Mouse (Mus musculus): ENCODE results near the gene Rspry1. TPM values are rescaled to one million over a fixed set of nuclear protein-coding genes. Genes with fewer than 3 reads are reported as not detected.

The Rspry1 gene
- polyA plus RNA-seq, 1 experiment from 2014 or later: 50.2 TPM

DNA sequence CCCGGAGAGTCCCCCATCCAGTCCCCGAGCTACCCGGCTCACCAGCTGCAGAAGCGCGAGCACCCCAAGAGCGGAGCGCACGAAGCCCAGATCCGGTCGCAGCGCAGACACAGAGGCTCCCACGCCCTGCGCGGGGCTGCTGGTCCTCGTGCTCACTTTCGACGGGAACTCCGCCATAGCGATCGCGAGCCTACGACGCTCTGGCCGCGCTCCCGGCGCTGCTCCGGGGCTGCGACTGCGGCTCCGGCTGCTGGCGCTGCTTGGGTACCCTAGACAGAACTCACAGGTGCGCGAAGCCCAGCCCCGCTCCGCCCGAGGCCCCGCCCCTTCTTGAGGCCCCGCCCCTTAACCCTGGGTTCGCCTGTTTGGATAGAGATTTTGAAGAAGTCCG is 94.3 kb downstream of the Rspry1 start, which contains the start of gene Pllp:
Gene Pllp (minus strand): TSS at position 285 of the 391 bp plus-strand sequence.
- Histone ChIP-seq H3K36me3 (no peaks in the 10 kb centered on the region), H3K4me3 (replicated peaks) (peak within 1 kb of the TSS; percentile 45), H3K9ac (replicated peaks) (0 out of 2 replicates have a peak within 1 kb of the TSS, but pooled peaks have one; percentile 5), H3K27ac (replicated peaks) (no peak within 1 kb of the TSS), H3K4me1 (peaks cover 25% of the 10 kb centered on the region), H3K27me3 (replicated peaks) (peaks cover 59% of the 10 kb centered on the region), H3K4me2 (peak within 1 kb of the TSS; percentile 61), H3K9me3 (replicated peaks) (no peaks in the 10 kb centered on the region)
- ATAC-seq (ENCODE audit: low FRiP score): peak; percentile 80
- WGBS: under 1% methylated on average over 41 of the region's 41 CpGs

- peaks cover 25% of the 10 kb centered on the region for H3K4me1 ChIP-seq
- H3K36me3 ChIP-seq: no peaks in the 10 kb centered on the region
- H3K9me3 ChIP-seq (replicated peaks): no peaks in the 10 kb centered on the region
- peak overlapping the region; percentile 45 for H3K4me3 ChIP-seq (replicated peaks)
- H3K27me3 ChIP-seq (replicated peaks): peaks cover 59% of the 10 kb centered on the region
- WGBS: 43% methylated on average over 3 of the region's 3 CpGs
- no peak overlapping the region for H3K27ac ChIP-seq (replicated peaks)
- ATAC-seq (ENCODE audit: low FRiP score): no peak
- no peak overlapping the region for H3K9ac ChIP-seq (replicated peaks)
- peak overlapping the region; percentile 61 for H3K4me2 ChIP-seq
These were observed 94.8 kb downstream of the Rspry1 start for GRCm38 (mm10) chr8:94696566-94696965.

DNA sequence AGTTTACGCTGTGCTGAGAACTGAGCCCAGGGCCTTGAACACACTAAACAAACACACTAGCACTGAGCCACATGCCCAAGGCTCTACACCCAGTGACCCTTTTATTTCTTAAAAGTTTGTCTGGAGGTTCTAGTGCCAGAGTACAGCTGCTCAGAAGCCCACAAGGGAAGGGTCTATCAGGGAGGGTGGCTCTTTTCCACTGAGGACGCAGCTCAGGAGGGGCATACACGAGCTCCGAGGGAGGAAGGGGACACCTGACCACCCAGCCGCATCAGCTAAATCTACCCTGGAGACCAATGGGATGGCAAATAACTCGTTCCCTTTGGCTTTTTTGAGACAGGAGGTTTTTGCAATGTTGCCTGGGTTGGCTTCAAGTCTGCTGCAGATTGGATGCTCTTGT is 96.2 kb downstream of the Rspry1 start:
- no peak for ATAC-seq (ENCODE audit: low FRiP score)
- Histone ChIP-seq H3K4me2 (no peak overlapping the region), H3K9me3 (replicated peaks) (no peaks in the 10 kb centered on the region), H3K4me3 (replicated peaks) (no peak overlapping the region), H3K36me3 (no peaks in the 10 kb centered on the region), H3K27ac (replicated peaks) (no peak overlapping the region), H3K4me1 (peaks cover 25% of the 10 kb centered on the region), H3K9ac (replicated peaks) (no peak overlapping the region), H3K27me3 (replicated peaks) (peaks cover 51% of the 10 kb centered on the region)
- WGBS: 84% methylated on average over 6 of the region's 6 CpGs

DNA sequence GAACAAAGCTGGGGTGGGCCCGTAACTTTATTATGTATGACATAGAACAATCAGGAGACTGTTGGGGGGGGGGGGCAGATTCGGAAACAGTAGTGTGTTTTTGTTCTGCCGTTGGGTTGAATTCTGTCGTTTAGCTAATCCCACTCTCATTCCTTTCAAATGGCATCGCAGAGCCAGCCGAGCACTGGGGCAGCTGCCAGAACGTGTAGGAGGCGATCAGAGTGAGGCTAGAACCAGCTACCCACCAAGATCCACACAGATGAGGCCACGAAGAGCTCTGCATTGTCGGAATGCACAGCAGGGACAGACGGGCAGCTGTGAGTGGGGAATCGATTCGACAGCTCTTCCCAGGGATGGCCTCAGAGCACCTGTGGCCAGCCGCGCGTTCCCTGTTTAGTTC is 97.6 kb downstream of the Rspry1 start:
- H3K4me1 ChIP-seq: peaks cover 21% of the 10 kb centered on the region
- no peak overlapping the region for H3K4me2 ChIP-seq
- no peak for ATAC-seq (ENCODE audit: low FRiP score)
- no peaks in the 10 kb centered on the region for H3K36me3 ChIP-seq
- 67% methylated on average over 16 of the region's 16 CpGs for WGBS
- H3K4me3 ChIP-seq (replicated peaks): no peak overlapping the region
- no peak overlapping the region for H3K9ac ChIP-seq (replicated peaks)
- H3K27me3 ChIP-seq (replicated peaks): peaks cover 37% of the 10 kb centered on the region
- no peaks in the 10 kb centered on the region for H3K9me3 ChIP-seq (replicated peaks)
- H3K27ac ChIP-seq (replicated peaks): no peak overlapping the region

GRCm38 (mm10) chr8:94700421-94700935 is 98.7 kb downstream of the Rspry1 start:
- Histone ChIP-seq H3K9ac (replicated peaks) (no peak overlapping the region), H3K4me2 (no peak overlapping the region), H3K27ac (replicated peaks) (no peak overlapping the region), H3K36me3 (no peaks in the 10 kb centered on the region), H3K4me3 (replicated peaks) (no peak overlapping the region), H3K9me3 (replicated peaks) (no peaks in the 10 kb centered on the region), H3K27me3 (replicated peaks) (peaks cover 27% of the 10 kb centered on the region), H3K4me1 (peaks cover 11% of the 10 kb centered on the region)
- 88% methylated on average over 4 of the region's 4 CpGs for WGBS
- ATAC-seq (ENCODE audit: low FRiP score): no peak

GRCm38 (mm10) chr8:94702156-94702555 is 100.4 kb downstream of the Rspry1 start:
- no peaks in the 10 kb centered on the region for H3K36me3 ChIP-seq
- H3K4me2 ChIP-seq: peak overlapping the region; percentile 54
- no peaks in the 10 kb centered on the region for H3K9me3 ChIP-seq (replicated peaks)
- ATAC-seq (ENCODE audit: low FRiP score): no peak
- H3K27ac ChIP-seq (replicated peaks): peak overlapping the region; percentile 83; the same call in 1 of the 2 replicates
- no peak overlapping the region for H3K9ac ChIP-seq (replicated peaks)
- H3K4me1 ChIP-seq: 0 out of 2 replicates have a peak, but pooled peaks cover 3% of the 10 kb centered on the region
- 67% methylated on average over 3 of the region's 3 CpGs for WGBS
- H3K27me3 ChIP-seq (replicated peaks): peaks cover 11% of the 10 kb centered on the region
- peak overlapping the region; percentile 47; the same call in 1 of the 2 replicates for H3K4me3 ChIP-seq (replicated peaks)

DNA sequence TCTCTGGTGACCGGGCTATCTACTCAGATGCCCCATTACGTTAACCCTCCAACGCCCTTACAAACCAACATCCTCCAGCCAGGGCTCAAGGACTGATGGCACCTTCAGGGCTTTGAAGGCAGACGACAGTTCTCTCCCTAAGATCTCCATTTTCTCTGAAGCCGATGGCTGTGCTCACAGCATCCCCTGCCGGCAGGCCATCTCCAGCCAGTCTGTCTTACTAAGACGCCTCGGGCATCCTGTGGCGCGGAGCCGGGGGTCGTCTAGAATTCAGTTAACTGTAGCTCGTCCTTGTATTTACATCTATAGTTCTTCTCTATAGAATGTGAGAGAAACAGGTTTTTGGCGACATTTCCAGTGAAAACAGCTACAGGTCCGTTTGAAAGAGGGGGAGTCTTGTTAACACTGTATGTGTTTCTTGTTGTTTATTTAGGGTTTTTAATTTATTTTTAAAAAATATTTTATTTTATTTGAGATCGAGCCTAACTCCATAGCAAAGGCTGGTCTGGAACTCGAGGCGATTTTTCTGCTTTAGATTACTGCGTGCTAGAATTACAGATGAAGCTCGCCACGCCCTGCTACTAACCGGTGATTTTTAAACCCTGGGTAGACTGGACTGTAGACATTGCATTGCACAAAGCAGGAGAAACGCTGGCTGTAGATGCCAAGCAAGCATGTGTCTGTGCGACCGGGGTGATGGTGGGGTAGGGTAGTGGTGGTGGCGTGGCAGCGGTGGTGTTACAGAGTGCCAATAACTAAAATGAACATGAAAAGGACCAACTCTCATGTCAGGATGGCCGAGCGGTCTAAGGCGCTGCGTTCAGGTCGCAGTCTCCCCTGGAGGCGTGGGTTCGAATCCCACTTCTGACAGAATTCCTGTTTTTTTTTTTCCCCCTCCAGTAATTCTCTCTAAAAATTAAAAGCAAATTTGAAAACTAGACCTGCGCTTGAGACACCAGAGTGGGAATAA is 101.4 kb downstream of the Rspry1 start:
- ATAC-seq (ENCODE audit: low FRiP score): peak; percentile 90
- Histone ChIP-seq H3K9me3 (replicated peaks) (no peaks in the 10 kb centered on the region), H3K4me3 (replicated peaks) (peak overlapping the region; percentile 47), H3K4me1 (0 out of 2 replicates have a peak, but pooled peaks cover 3% of the 10 kb centered on the region), H3K9ac (replicated peaks) (peak overlapping the region; percentile 35), H3K27ac (replicated peaks) (peak overlapping the region; percentile 83), H3K4me2 (peak overlapping the region; percentile 54), H3K27me3 (replicated peaks) (peaks cover 4% of the 10 kb centered on the region), H3K36me3 (no peaks in the 10 kb centered on the region)
- WGBS: under 1% methylated on average over 35 of the region's 35 CpGs

DNA sequence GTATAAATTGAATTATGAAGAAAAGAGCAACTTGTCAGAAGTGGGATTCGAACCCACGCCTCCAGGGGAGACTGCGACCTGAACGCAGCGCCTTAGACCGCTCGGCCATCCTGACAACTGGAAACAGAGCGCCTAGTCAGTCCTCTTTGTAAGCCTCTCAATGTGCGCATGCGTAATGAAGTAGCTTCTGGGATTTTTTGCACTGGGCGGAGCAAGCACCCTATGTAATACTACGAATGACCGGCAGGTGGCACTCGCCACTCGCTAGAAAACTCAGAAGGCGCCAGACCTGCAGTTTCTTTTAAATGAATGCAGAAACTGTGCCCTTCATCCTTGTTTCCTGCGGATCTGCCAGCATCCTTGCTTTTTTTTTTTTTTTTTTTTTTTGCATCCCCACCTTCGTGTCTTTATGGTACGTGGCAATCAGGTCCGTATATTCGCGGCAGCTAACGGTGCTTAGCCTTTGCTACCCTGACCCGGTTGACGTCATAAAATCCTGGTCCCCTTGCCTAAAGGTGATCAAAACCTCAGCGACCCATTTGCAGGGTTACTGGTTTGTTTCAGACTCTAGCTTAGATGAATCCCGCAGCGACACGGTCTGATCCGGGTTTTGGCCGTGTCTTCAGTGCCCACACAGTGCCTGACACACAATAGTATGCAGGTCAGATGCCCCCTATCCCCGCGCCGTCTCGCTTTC is 102.4 kb downstream of the Rspry1 start:
- under 1% methylated on average over 35 of the region's 35 CpGs for WGBS
- peak overlapping the region; percentile 49 for H3K4me3 ChIP-seq (replicated peaks)
- H3K4me2 ChIP-seq: peak overlapping the region; percentile 60
- H3K9ac ChIP-seq (replicated peaks): peak overlapping the region; percentile 58
- H3K36me3 ChIP-seq: no peaks in the 10 kb centered on the region
- 0 out of 2 replicates have a peak, but pooled peaks cover 3% of the 10 kb centered on the region for H3K4me1 ChIP-seq
- no peaks in the 10 kb centered on the region for H3K27me3 ChIP-seq (replicated peaks)
- no peaks in the 10 kb centered on the region for H3K9me3 ChIP-seq (replicated peaks)
- peak overlapping the region; percentile 83 for H3K27ac ChIP-seq (replicated peaks)
- ATAC-seq (ENCODE audit: low FRiP score): peak; percentile 92

DNA sequence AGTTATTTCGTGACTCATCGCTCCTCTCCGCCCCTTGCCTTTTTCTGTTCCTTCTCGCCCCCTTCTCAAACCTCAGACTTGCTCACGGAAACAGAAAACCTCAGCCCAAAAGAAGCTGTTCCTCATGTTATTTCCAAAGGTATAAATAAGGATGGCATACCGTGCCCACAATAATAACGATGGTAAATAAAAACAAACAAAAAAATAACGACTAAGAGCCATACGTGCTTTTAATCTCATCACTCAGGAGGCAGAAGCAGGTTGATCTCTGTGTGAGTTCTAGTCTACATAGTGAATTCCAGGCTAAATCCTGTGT is 102.9 kb downstream of the Rspry1 start:
- WGBS: 13% methylated on average over 9 of the region's 9 CpGs
- peak overlapping the region; percentile 83 for H3K27ac ChIP-seq (replicated peaks)
- H3K4me3 ChIP-seq (replicated peaks): peak overlapping the region; percentile 49
- no peaks in the 10 kb centered on the region for H3K36me3 ChIP-seq
- H3K9ac ChIP-seq (replicated peaks): peak overlapping the region; percentile 58
- no peak for ATAC-seq (ENCODE audit: low FRiP score)
- H3K9me3 ChIP-seq (replicated peaks): no peaks in the 10 kb centered on the region
- H3K27me3 ChIP-seq (replicated peaks): no peaks in the 10 kb centered on the region
- peak overlapping the region; percentile 60 for H3K4me2 ChIP-seq
- H3K4me1 ChIP-seq: 0 out of 2 replicates have a peak, but pooled peaks cover 3% of the 10 kb centered on the region

DNA sequence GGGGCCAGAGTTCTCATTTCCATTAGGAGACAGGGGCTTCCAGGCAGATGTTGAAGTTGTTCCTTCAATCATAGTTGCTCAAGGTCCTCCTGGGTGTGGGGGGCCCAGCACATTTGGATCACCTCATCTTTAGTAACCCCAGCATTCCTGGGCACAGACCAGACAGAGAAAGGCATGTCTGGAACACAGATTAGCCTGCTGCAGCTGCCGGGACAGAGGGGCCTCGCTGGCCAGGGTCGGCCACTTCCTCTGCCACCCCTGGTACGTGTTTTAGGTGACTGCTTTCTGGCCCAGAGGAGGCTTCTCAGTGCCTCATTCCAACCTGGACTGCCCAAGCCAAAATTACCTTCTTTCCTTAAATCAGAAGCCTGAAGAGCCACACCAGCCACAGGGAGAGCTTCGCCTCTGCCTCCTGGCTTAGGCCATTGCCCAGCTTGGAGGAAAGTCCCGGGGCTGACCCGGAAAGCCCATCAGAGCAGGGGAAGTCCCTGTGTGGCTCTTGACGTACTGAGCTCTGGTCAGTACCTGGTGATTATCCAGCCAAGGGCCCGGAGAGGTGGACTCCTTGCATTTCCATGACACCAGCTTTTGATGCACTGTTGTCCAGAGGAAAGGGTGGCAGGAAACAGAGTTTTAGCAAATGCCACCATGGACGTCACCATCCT is 104.0 kb downstream of the Rspry1 start:
- no peaks in the 10 kb centered on the region for H3K9me3 ChIP-seq (replicated peaks)
- no peaks in the 10 kb centered on the region for H3K27me3 ChIP-seq (replicated peaks)
- 0 out of 2 replicates have a peak, but pooled peaks cover 3% of the 10 kb centered on the region for H3K4me1 ChIP-seq
- ATAC-seq (ENCODE audit: low FRiP score): no peak
- no peak overlapping the region for H3K27ac ChIP-seq (replicated peaks)
- H3K4me2 ChIP-seq: no peak overlapping the region
- H3K9ac ChIP-seq (replicated peaks): no peak overlapping the region
- H3K4me3 ChIP-seq (replicated peaks): no peak overlapping the region
- H3K36me3 ChIP-seq: no peaks in the 10 kb centered on the region
- WGBS: 88% methylated on average over 10 of the region's 10 CpGs

GRCm38 (mm10) chr8:94706732-94707395 is 105.1 kb downstream of the Rspry1 start:
- 86% methylated on average over 9 of the region's 9 CpGs for WGBS
- Histone ChIP-seq H3K4me3 (replicated peaks) (no peak overlapping the region), H3K4me1 (0 out of 2 replicates have a peak, but pooled peaks cover 6% of the 10 kb centered on the region), H3K27ac (replicated peaks) (no peak overlapping the region), H3K9me3 (replicated peaks) (no peaks in the 10 kb centered on the region), H3K9ac (replicated peaks) (no peak overlapping the region), H3K27me3 (replicated peaks) (no peaks in the 10 kb centered on the region), H3K36me3 (no peaks in the 10 kb centered on the region), H3K4me2 (no peak overlapping the region)
- ATAC-seq (ENCODE audit: low FRiP score): no peak

Data from neural tube, embryonic 15.5 days (tissue).